Mouse (Mus musculus) CH12.LX (cell line): Measurements from ENCODE around the gene Son. TPM values are rescaled to one million over a fixed set of nuclear protein-coding genes. Genes with fewer than 3 reads are reported as not detected.

Experiments
- DNase-seq: peaks from one replicate; pipeline ENCODE4 v3.0.0-alpha.2; 2013; ENCODE audit errors: extremely low read depth
- H3K27ac ChIP-seq: 2 replicates; pipeline ENCODE4 v1.5.1; 2012; ENCODE audit warnings: low read depth, mild to moderate bottlenecking, control low read depth, moderate library complexity; ENCODE audit not compliant: insufficient read depth
- H3K27me3 ChIP-seq: replicated peaks from 2 replicates; pipeline ENCODE3; 2012; ENCODE audit warnings: inconsistent platforms
- H3K36me3 ChIP-seq, 2 experiments: replicated peaks in 1 of 2; 2 replicates each; pipeline versions ENCODE3 to v1.6.1; 2012; ENCODE audit warnings: inconsistent platforms in 1 of 2, low read length in 1 of 2, mild to moderate bottlenecking in 1 of 2, mixed read lengths in 1 of 2, moderate library complexity in 1 of 2; ENCODE audit not compliant: control insufficient read depth in 1 of 2, insufficient read depth in 1 of 2
- H3K4me1 ChIP-seq, 2 experiments: 2 replicates each; pipeline ENCODE4 v1.6.1; 2012; ENCODE audit warnings: inconsistent platforms in 1 of 2, moderate library complexity in 1 of 2; ENCODE audit not compliant: insufficient read depth in 2 of 2, control insufficient read depth in 1 of 2
- H3K4me2 ChIP-seq: 2 replicates; pipeline ENCODE4 v1.6.1; 2012; ENCODE audit warnings: low read depth, mild to moderate bottlenecking, control low read depth; ENCODE audit not compliant: poor library complexity, insufficient read depth, severe bottlenecking
- H3K4me3 ChIP-seq, 3 experiments: fragments of 150-350 bp in 1 of 3; sonication (generic) in 1 of 3; replicated peaks in 1 of 3; 2 replicates each; pipeline versions ENCODE3 to v1.5.1; 2011 to 2012; ENCODE audit warnings: low read depth in 2 of 3, low read length in 2 of 3, mild to moderate bottlenecking in 2 of 3, moderate library complexity in 2 of 3, control low read depth in 1 of 3, improper control_type of control experiment in 1 of 3, inconsistent platforms in 1 of 3, mixed read lengths in 1 of 3; ENCODE audit not compliant: poor library complexity in 1 of 3
- H3K79me2 ChIP-seq: replicated peaks from 2 replicates; pipeline ENCODE4 v1.6.1; 2012; ENCODE audit warnings: mild to moderate bottlenecking, moderate library complexity; ENCODE audit not compliant: control insufficient read depth, poor library complexity, insufficient read depth, severe bottlenecking; ENCODE audit errors: extremely low read depth
- H3K9ac ChIP-seq: 2 replicates; pipeline ENCODE4 v1.6.1; 2012; ENCODE audit warnings: low read depth, mild to moderate bottlenecking, control low read depth, moderate library complexity; ENCODE audit not compliant: insufficient read depth
- H3K9me3 ChIP-seq: replicated peaks from 2 replicates; pipeline ENCODE3; 2012; ENCODE audit warnings: low read length, inconsistent platforms, mixed read lengths
- BHLHE40 ChIP-seq: IDR thresholded peaks from 2 replicates; pipeline ENCODE4 v1.6.1; 2011; ENCODE audit warnings: mild to moderate bottlenecking, low read depth, low read length, improper control_type of control experiment
- CTCF ChIP-seq, 2 experiments: IDR thresholded peaks in 1 of 2; conservative IDR thresholded peaks in 1 of 2; 2 replicates each; pipeline ENCODE4 v1.5.1; 2011 to 2012; ENCODE audit warnings: low read depth in 2 of 2, low read length in 2 of 2, improper control_type of control experiment in 1 of 2, inconsistent platforms in 1 of 2, mild to moderate bottlenecking in 1 of 2, moderate library complexity in 1 of 2
- E2F4 ChIP-seq: IDR thresholded peaks from 2 replicates; pipeline ENCODE4 v1.6.1; 2011; ENCODE audit warnings: low read depth, low read length, improper control_type of control experiment; ENCODE audit not compliant: insufficient replicate concordance
- ETS1 ChIP-seq: conservative IDR thresholded peaks from 2 replicates; pipeline ENCODE4 v1.6.1; 2012; ENCODE audit warnings: low read depth, mild to moderate bottlenecking, inconsistent platforms, low read length, improper control_type of control experiment, moderate library complexity
- GABPA ChIP-seq: IDR thresholded peaks from 2 replicates; pipeline ENCODE4 v1.6.1; 2012; ENCODE audit warnings: low read depth, low read length, improper control_type of control experiment, inconsistent platforms; ENCODE audit not compliant: insufficient replicate concordance
- HCFC1 ChIP-seq: IDR thresholded peaks from 2 replicates; pipeline ENCODE4 v1.6.1; 2012; ENCODE audit warnings: low read depth, mild to moderate bottlenecking, inconsistent platforms, low read length, improper control_type of control experiment
- JUND ChIP-seq: conservative IDR thresholded peaks from 2 replicates; pipeline ENCODE4 v1.6.1; 2011; ENCODE audit warnings: low read depth, low read length, improper control_type of control experiment
- KAT2A ChIP-seq: IDR thresholded peaks from 2 replicates; pipeline ENCODE4 v1.6.1; 2012; ENCODE audit warnings: low read length, improper control_type of control experiment, inconsistent platforms; ENCODE audit not compliant: insufficient replicate concordance
- MAFK ChIP-seq: IDR thresholded peaks from 2 replicates; pipeline ENCODE4 v1.6.1; 2011; ENCODE audit warnings: low read length, improper control_type of control experiment; ENCODE audit not compliant: insufficient replicate concordance
- MEF2A ChIP-seq: IDR thresholded peaks from 2 replicates; pipeline ENCODE4 v1.6.1; 2014; ENCODE audit warnings: low read depth, mild to moderate bottlenecking, inconsistent platforms, low read length, improper control_type of control experiment, borderline replicate concordance
- MYC ChIP-seq: IDR thresholded peaks from 2 replicates; pipeline ENCODE4 v1.6.1; 2011; ENCODE audit warnings: low read depth, mild to moderate bottlenecking, improper control_type of control experiment, low read length
- NELFE ChIP-seq: IDR thresholded peaks from 2 replicates; pipeline ENCODE4 v1.6.1; 2011; ENCODE audit warnings: low read depth, low read length, improper control_type of control experiment
- NRF1 ChIP-seq: IDR thresholded peaks from 2 replicates; pipeline ENCODE4 v1.6.1; 2014; ENCODE audit warnings: low read depth, mild to moderate bottlenecking, inconsistent platforms, low read length, improper control_type of control experiment, moderate library complexity
- PAX5 ChIP-seq: IDR thresholded peaks from 2 replicates; pipeline ENCODE4 v1.6.1; 2012; ENCODE audit warnings: low read length, inconsistent platforms, mixed read lengths
- POLR2A ChIP-seq: IDR thresholded peaks from 2 replicates; pipeline ENCODE4 v1.6.1; 2011; ENCODE audit warnings: low read depth, mild to moderate bottlenecking, improper control_type of control experiment, low read length
- POLR2AphosphoS2 ChIP-seq: IDR thresholded peaks from 2 replicates; pipeline ENCODE4 v1.6.1; 2011; ENCODE audit warnings: low read depth, low read length, improper control_type of control experiment
- SIN3A ChIP-seq: IDR thresholded peaks from 2 replicates; pipeline ENCODE4 v1.6.1; 2012; ENCODE audit warnings: low read length, improper control_type of control experiment, inconsistent platforms
- USF2 ChIP-seq: conservative IDR thresholded peaks from 2 replicates; pipeline ENCODE4 v1.6.1; 2011; ENCODE audit warnings: low read depth, low read length, improper control_type of control experiment
- ZC3H11A ChIP-seq: IDR thresholded peaks from 2 replicates; pipeline ENCODE4 v1.6.1; 2012; ENCODE audit warnings: low read depth, mild to moderate bottlenecking, inconsistent platforms, low read length, improper control_type of control experiment
- ZKSCAN1 ChIP-seq: IDR thresholded peaks from 2 replicates; pipeline ENCODE4 v1.6.1; 2012; ENCODE audit warnings: low read depth, inconsistent platforms, low read length, improper control_type of control experiment, borderline replicate concordance
- dilution Hi-C: fragments of 300-500 bp; cut with MboI; formaldehyde crosslinking; loops from 2 replicates; pipeline ENCODE4 v1.14.3; 2020; ENCODE audit warnings: low sequenced_read_pairs; ENCODE audit not compliant: extremely low pct_unique_long_range_greater_than_20kb, extremely low pct_ligation_motif_present
- in situ Hi-C: fragments of 300-500 bp; cut with MboI; formaldehyde crosslinking; loops from 3 replicates; pipeline ENCODE4 v1.14.3; 2019; ENCODE audit warnings: low sequenced_read_pairs, low pct_ligation_motif_present, low pct_unique_long_range_greater_than_20kb, mixed read lengths
- polyA plus RNA-seq: library from polyadenylated mRNA; unstranded; fragments of >175 nt; gene quantifications from 2 replicates; pipeline ENCODE4 v1.2.1, GENCODE M21; 2012; ENCODE audit warnings: low read depth; ENCODE audit not compliant: insufficient read length
- total RNA-seq, 2 experiments: library from RNA; depleted of rRNA; stranded (reverse); fragments of 300-350 nt in 1 of 2; fragments of >200 nt in 1 of 2; gene quantifications; 2 replicates each; pipeline ENCODE4 v1.2.3; 2012 to 2014

Gene Son
- total and polyA plus RNA-seq, 3 experiments, result 126 to 271 (median 206) TPM

- TF ChIP-seq E2F4, result no peak
These were observed 28.5 kb upstream of the Son start, which contains the start of gene Dnajc28 (continued) for GRCm38 (mm10) chr16:91618511-91619501.

GRCm38 (mm10) chr16:91620185-91620584, 27.1 kb upstream of the Son start:
- no peak for TF ChIP-seq NRF1
- TF ChIP-seq ETS1, result peak; percentile 78
- no peak for TF ChIP-seq CTCF (conservative IDR thresholded peaks at IDR 0.05 in 1 of 2, IDR thresholded peaks at IDR 0.05 in 1 of 2; ENCODE audit: low read depth in 2 of 2, low read length in 2 of 2)
- TF ChIP-seq USF2, result no peak
- no peak for TF ChIP-seq JUND
- peak; percentile 64; the same call in 1 of the 2 replicates for TF ChIP-seq POLR2AphosphoS2
- TF ChIP-seq HCFC1, result peak; percentile 9; the same call in 1 of the 2 replicates
- no peak for TF ChIP-seq GABPA
- no peak for TF ChIP-seq ZC3H11A
- TF ChIP-seq MYC, result no peak
- TF ChIP-seq NELFE, result no peak
- TF ChIP-seq SIN3A, result no peak
- no peak for TF ChIP-seq MEF2A
- TF ChIP-seq POLR2A, result peak; percentile 23; the same call in 1 of the 2 replicates
- TF ChIP-seq KAT2A, result no peak
- peak; percentile 100 for TF ChIP-seq MAFK
- no peak for TF ChIP-seq BHLHE40
- TF ChIP-seq ZKSCAN1, result no peak
- no peak for TF ChIP-seq PAX5
- TF ChIP-seq, all 38 proteins: peak for 5
- peaks cover 51 to 57% of the 10 kb centered on the region in 2 experiments for H3K36me3 ChIP-seq

More at GRCm38 (mm10) chr16:91620185-91620584, 27.1 kb upstream of the Son start:
- dilution Hi-C loops (no loop called here), in situ Hi-C loops (no loop called here)
- Histone ChIP-seq H3K9ac (no peak overlapping the region), H3K4me1 (peaks cover 5 to 26% of the 10 kb centered on the region in 2 experiments; a peak in 3 of 4 replicates), H3K4me3 (no peak overlapping the region), H3K27me3 (no peaks in the 10 kb centered on the region), H3K9me3 (no peaks in the 10 kb centered on the region), H3K27ac (peak overlapping the region; percentile 2; the same call in 1 of the 2 replicates), H3K4me2 (no peak overlapping the region), H3K79me2 (no peaks in the 10 kb centered on the region)
- peak; percentile 79 for DNase-seq
